Mouse (Mus musculus): ENCODE data around the gene Ifi47.

- no peak for TF ChIP-seq CTCF (IDR thresholded peaks at IDR 0.05; ENCODE audit: low read depth)
- TF ChIP-seq EP300 (optimal IDR thresholded peaks at IDR 0.05), result no peak
Observed at GRCm38 (mm10) chr11:49088990-49089652, 12.7 kb downstream of the Ifi47 start.
